Mouse (Mus musculus) forebrain, embryonic 10.5 days (tissue): ENCODE data around the gene Ppil2. TPM values are rescaled to one million over a fixed set of nuclear protein-coding genes. Genes with fewer than 3 reads are reported as not detected.

Source experiments
- DNase-seq: peaks from one replicate; pipeline ENCODE4 v3.0.0-alpha.2; 2017; ENCODE audit warnings: low spot score; ENCODE audit errors: extremely low spot score
- H3K27ac ChIP-seq: fragments of 300-500 bp; sonication (generic); 2 replicates; pipeline ENCODE4 v1.5.1; 2016; ENCODE audit warnings: mild to moderate bottlenecking
- H3K27me3 ChIP-seq: fragments of 300-500 bp; sonication (generic); 2 replicates; pipeline ENCODE4 v1.6.1; 2016; ENCODE audit warnings: mild to moderate bottlenecking; ENCODE audit not compliant: poor library complexity, severe bottlenecking
- H3K36me3 ChIP-seq: fragments of 300-500 bp; sonication (generic); replicated peaks from 2 replicates; pipeline ENCODE4 v1.6.1; 2016; ENCODE audit warnings: mild to moderate bottlenecking, moderate library complexity
- H3K4me1 ChIP-seq: fragments of 300-500 bp; sonication (generic); 2 replicates; pipeline ENCODE4 v1.6.1; 2016
- H3K4me3 ChIP-seq: fragments of 300-500 bp; sonication (generic); 2 replicates; pipeline ENCODE4 v1.5.1; 2016; ENCODE audit warnings: mild to moderate bottlenecking, moderate library complexity
- H3K9me3 ChIP-seq: fragments of 300-500 bp; sonication (generic); 2 replicates; pipeline ENCODE4 v1.6.1; 2016; ENCODE audit warnings: mild to moderate bottlenecking, moderate library complexity
- WGBS: fragments of 180-500 bp; shearing (Covaris S2); methylation state at CpG from one replicate; pipeline ENCODE4 v1.1.7; 2016; 5-methylcytosine and 5-hydroxymethylcytosine counted together
- polyA plus RNA-seq: library from polyadenylated mRNA; unstranded; fragments of >200 nt; fragmentation: Nextera tagmentation; extraction: Ambion mirVana; gene quantifications from 2 replicates; pipeline ENCODE4 v1.2.1, GENCODE M21; 2016

The Ppil2 gene
- 138 and 155 TPM in 2 replicates for polyA plus RNA-seq

DNA sequence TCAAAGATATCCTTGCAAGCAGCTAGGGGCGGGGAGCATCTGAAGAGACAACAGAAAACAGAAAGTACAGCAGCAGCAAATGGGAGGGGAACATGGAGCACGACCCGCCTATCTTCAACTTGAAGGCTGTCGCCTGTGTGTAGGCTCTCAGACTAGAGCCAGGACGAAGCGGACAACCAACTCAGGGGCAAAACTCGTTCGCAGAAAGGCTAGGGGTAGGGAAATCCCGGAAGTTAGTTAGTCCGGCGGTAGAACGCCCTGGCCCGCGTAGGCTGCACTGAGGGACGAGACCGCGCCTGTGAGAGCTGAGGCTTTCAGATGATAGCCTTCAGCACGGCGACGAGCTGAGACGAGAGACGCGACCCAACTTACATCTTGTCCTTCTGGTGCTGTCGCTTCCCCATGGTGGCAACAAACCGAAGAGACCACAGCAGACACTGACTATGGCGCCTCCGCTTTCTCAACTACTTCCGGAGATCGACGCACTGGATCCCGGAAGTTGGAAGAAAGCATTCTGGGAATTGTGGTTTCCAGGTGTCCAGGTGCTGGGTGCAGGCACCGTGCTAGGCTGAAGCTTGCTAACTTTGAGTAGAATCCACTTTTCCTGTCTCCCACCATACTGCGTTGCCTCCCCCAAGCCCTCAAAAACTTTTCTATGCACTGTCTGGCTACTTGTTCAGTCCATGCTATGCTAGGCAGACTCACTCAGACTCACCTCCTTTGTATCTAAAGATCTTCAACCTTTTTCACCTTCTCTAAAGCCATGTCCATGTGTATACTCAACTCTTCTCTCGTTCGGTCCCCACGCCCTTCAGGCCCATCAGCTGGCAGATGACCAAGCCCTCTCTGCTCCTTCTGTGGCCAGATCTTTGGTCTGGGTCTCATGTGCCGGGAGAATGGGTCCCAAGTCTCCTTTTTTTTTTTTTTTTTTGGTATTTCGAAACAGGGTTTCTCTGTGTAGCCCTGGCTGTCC, at the start of gene Ppil2:
Gene Ppil2 (minus strand): TSS at position 487 of the 973 bp plus-strand sequence.
- H3K4me1 ChIP-seq: peaks cover 13% of the 10 kb centered on the region
- no peaks in the 10 kb centered on the region for H3K9me3 ChIP-seq
- no peaks in the 10 kb centered on the region for H3K27me3 ChIP-seq
- peak within 1 kb of the TSS; percentile 84 for H3K27ac ChIP-seq
- WGBS: 10% methylated on average over 38 of the region's 38 CpGs
- H3K4me3 ChIP-seq: peak within 1 kb of the TSS; percentile 87
- peaks cover 72% of the 10 kb centered on the region for H3K36me3 ChIP-seq
- peak; percentile 77 for DNase-seq

DNA sequence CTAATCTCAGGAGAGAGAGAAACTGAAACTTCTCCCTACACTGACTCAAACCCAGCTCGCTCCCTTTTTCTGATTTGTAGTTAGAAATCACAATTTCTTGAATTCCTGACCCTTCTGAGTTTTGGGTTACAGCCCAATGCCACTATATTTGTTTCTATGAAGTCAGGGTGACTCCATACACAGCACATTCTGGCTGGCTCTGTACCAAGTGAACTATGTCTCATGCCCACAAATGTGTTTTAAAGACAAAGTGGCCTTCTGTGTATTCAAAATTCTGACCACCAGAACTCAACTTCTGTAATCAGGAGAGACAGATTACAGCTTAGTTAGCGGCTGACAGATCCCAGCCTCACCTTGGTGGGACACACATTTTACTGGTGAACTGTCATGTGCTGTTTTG, 43.3 kb upstream of the Ppil2 start:
- Histone ChIP-seq H3K27me3 (no peaks in the 10 kb centered on the region), H3K27ac (no peak overlapping the region), H3K9me3 (no peaks in the 10 kb centered on the region), H3K36me3 (peaks cover 84% of the 10 kb centered on the region), H3K4me1 (no peaks in the 10 kb centered on the region), H3K4me3 (no peak overlapping the region)
- 96% methylated on average over 2 of the region's 2 CpGs for WGBS
- no peak for DNase-seq

DNA sequence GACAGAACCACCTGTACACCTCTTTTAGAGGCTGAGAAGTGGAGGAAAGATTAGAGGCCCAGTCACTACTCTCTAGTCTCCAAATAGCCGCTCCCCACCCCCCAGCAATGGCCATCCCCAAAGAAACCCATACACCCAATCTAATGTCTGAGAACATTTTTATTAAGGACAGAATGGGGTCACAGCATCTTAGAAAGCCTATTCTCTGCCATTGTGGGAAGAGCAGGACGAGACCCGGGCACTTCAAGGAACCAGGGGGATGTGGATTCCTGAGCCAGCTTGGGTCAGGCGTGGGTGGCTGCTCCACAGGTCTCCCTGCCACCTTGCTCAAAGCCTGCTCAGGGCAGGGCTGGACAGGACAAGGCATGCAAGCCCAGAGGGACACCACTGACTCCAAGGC, 40.8 kb upstream of the Ppil2 start:
- Histone ChIP-seq H3K36me3 (peaks cover 60% of the 10 kb centered on the region), H3K9me3 (no peaks in the 10 kb centered on the region)
- 95% methylated on average over 4 of the region's 4 CpGs for WGBS

DNA sequence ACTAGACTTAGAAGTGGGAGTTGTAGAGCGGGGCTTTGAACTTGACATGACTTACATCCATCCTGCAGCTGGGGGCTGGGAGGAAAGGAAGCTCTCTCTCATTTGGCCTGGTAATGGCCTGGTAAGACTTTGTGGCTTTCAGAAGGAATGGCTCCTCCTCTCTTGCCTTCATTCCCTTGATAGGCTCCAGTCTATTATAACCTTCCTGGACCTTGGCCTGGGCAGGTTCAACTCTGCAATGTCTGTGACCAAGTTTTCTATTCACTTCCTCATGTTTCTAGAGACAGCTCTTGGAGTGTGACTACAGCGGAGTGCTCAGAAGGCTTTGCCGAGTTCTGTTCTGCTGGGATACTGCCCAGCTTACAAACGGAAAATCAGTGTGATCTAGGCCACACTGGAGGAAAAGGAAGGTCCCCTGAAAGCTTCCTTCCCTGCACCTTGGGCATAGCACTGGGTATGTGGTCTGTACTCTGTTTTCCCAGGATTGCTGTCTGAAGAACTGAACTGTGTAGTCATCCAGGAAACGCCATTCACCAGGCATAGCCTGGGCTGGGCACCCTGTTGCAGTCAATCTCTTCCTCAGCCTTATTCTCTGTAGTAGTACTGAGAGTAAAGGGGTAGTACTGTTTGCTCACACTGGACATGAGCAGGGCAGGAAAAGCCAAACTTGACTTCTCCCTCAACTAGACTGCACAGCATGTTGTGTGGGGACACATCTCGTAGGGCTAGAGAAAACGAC, 39.6 kb upstream of the Ppil2 start:
- 90% methylated on average over 7 of the region's 7 CpGs for WGBS
- no peak overlapping the region for H3K27ac ChIP-seq
- DNase-seq: no peak
- H3K27me3 ChIP-seq: peaks cover 22% of the 10 kb centered on the region
- H3K36me3 ChIP-seq: peaks cover 48% of the 10 kb centered on the region
- peaks cover 20% of the 10 kb centered on the region for H3K4me1 ChIP-seq
- H3K4me3 ChIP-seq: no peak overlapping the region
- H3K9me3 ChIP-seq: no peaks in the 10 kb centered on the region

More for the DNA sequence above, 40.8 kb upstream of the Ppil2 start:
- DNase-seq: no peak
- H3K27ac ChIP-seq: no peak overlapping the region
- peaks cover 17% of the 10 kb centered on the region for H3K4me1 ChIP-seq
- H3K27me3 ChIP-seq: peaks cover 20% of the 10 kb centered on the region
- H3K4me3 ChIP-seq: no peak overlapping the region

DNA sequence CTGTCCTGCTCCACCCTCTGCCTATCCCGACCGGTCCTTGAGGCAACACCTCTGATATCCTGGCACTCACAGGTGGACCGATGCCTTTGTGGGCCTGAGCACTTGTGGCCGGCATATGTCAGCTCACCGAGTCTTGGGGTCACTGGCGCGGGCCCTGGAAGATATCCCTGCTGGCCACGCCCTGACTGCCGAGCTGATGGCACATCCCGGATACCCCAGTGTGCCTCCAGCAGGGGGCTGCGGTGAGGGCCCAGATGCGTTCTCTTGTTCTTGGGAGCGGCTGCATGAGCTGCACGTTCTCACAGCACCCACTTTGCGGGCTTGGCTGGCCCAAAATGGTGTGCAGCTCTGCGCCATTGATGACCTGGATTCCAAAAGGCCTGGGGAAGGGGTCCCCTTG, 37.0 kb upstream of the Ppil2 start:
- Histone ChIP-seq H3K27me3 (peaks cover 22% of the 10 kb centered on the region), H3K4me3 (peak overlapping the region; percentile 66), H3K27ac (no peak overlapping the region), H3K4me1 (peaks cover 28% of the 10 kb centered on the region), H3K36me3 (peaks cover 24% of the 10 kb centered on the region), H3K9me3 (no peaks in the 10 kb centered on the region)
- peak; percentile 54 for DNase-seq
- 5% methylated on average over 16 of the region's 16 CpGs for WGBS

DNA sequence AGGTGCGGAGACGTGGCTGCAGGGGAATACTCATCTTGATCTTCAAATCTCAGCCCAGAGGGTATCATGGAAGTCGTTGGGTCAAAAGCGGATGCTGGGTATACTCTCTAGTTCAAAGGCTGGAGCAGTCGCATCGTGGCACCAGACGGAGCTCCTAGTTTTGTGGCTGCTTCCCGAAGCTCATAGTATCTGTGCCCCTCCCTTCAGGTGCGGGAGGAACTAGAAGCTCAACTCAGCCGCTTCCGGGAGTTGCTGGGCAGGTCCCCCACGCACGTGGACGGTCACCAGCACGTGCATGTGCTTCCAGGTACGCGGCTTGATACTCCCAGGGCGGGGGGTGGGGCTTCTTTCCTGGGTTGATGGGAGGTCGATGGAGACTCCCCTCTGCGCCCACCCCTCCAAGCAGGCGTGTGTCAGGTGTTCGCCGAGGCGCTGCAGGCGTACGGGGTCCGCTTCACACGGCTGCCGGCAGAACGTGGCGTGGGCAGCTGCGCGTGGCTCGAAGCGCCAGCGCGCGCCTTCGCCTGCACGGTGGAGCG, 36.4 kb upstream of the Ppil2 start:
- H3K4me1 ChIP-seq: peaks cover 28% of the 10 kb centered on the region
- peak overlapping the region; percentile 53 for H3K27ac ChIP-seq
- peaks cover 22% of the 10 kb centered on the region for H3K27me3 ChIP-seq
- no peaks in the 10 kb centered on the region for H3K9me3 ChIP-seq
- WGBS: under 1% methylated on average over 41 of the region's 41 CpGs
- H3K36me3 ChIP-seq: peaks cover 18% of the 10 kb centered on the region
- peak overlapping the region; percentile 66 for H3K4me3 ChIP-seq
- no peak for DNase-seq

DNA sequence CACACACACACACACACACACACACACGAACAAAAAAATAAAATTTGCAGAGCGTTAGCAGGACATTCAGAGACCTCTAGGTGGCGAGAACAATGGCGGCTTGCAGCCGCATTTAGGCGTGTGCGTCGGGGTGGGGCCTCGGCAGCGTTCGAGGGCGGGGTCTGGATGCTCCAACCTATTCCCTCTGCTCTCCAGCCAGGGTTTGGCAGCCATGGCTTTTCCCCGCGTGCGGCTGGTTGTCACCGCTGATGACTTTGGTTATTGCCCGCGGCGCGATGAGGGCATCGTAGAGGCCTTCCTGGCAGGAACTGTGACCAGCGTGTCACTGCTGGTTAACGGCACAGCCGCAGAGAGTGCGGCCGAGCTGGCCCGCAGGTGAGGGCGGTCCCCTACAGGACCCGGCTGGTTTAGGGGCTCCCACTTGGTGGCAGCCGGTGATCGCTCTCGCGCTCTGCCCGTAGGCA, 35.7 kb upstream of the Ppil2 start, which contains the start of gene Ccdc116:
Gene Ccdc116 (minus strand): TSS at position 458 of the 464 bp plus-strand sequence.
- peak within 1 kb of the TSS; percentile 53 for H3K27ac ChIP-seq
- under 1% methylated on average over 34 of the region's 34 CpGs for WGBS

DNA sequence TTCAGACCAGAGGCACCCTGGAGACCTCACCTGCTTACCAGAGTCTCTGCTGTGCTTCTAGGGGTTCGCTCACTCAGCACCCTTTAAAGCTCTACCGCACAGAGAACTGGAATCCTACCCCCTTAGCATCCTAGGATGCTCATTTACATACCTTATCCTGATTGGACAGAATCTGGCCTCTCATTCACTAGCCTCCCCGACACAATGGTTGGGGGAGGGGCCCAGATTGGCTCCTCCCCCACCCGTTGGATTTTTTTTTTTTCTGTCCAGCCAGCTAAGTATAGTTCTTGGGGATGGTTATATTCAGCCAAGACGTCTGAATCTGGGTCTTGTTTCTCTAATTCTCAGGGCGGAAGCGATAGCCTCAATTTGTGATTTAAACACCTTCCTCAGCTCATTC, 33.3 kb upstream of the Ppil2 start, which contains the start of gene Ydjc:
Gene Ydjc (plus strand): TSS at position 283 of the 400 bp plus-strand sequence.
- WGBS: 16% methylated on average over 7 of the region's 7 CpGs
- H3K27me3 ChIP-seq: peaks cover 22% of the 10 kb centered on the region
- DNase-seq: no peak
- 0 out of 2 replicates have a peak within 1 kb of the TSS, but pooled peaks have one; percentile 4 for H3K4me3 ChIP-seq
- H3K9me3 ChIP-seq: no peaks in the 10 kb centered on the region
- peaks cover 28% of the 10 kb centered on the region for H3K4me1 ChIP-seq
- H3K36me3 ChIP-seq: no peaks in the 10 kb centered on the region
- H3K27ac ChIP-seq: no peak within 1 kb of the TSS

More for the DNA sequence above, 35.7 kb upstream of the Ppil2 start, which contains the start of gene Ccdc116:
- Histone ChIP-seq H3K4me1 (peaks cover 28% of the 10 kb centered on the region), H3K4me3 (peak within 1 kb of the TSS; percentile 66), H3K9me3 (no peaks in the 10 kb centered on the region), H3K27me3 (peaks cover 22% of the 10 kb centered on the region), H3K36me3 (peaks cover 11% of the 10 kb centered on the region)
- peak; percentile 86 for DNase-seq

DNA sequence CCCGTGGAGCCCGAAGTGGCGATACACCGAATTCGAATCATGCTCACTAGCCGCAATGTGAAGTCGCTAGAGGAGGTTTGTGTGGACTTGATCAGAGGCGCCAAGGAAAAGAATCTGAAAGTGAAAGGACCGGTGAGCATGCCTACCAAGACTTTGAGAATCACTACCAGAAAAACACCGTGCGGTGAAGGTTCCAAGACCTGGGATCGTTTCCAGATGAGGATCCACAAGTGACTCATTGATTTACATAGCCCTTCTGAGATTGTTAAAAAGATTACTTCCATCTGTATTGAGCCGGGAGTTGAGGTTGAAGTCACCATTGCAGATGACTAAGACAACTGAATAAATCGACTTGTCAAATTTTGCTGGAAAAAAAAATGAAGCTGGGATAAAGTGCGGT, 26.3 kb upstream of the Ppil2 start:
- no peak overlapping the region for H3K4me3 ChIP-seq
- 0 out of 2 replicates have a peak, but pooled peaks cover 3% of the 10 kb centered on the region for H3K27me3 ChIP-seq
- no peak for DNase-seq
- no peaks in the 10 kb centered on the region for H3K36me3 ChIP-seq
- 85% methylated on average over 15 of the region's 15 CpGs for WGBS
- peaks cover 9% of the 10 kb centered on the region for H3K4me1 ChIP-seq
- H3K9me3 ChIP-seq: no peaks in the 10 kb centered on the region
- no peak overlapping the region for H3K27ac ChIP-seq

DNA sequence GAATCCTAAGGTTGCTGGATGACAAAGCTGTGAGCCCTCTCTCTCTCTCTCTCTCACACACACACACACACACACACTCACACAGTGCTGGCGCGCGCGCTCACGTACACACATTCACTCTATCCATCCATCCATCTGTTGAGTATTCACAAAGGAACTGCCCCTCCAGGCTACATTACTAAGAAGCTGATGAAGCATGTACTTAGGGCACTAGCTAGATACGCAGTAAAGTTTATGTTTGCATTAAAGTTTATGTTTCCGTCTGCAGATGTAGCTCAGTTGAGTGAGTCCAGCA, 21.8 kb upstream of the Ppil2 start:
- no peak for DNase-seq
- Histone ChIP-seq H3K9me3 (no peaks in the 10 kb centered on the region), H3K4me1 (peaks cover 25% of the 10 kb centered on the region), H3K36me3 (peaks cover 14% of the 10 kb centered on the region), H3K27ac (peak overlapping the region; percentile 93), H3K4me3 (peak overlapping the region; percentile 82), H3K27me3 (0 out of 2 replicates have a peak, but pooled peaks cover 3% of the 10 kb centered on the region)
- 41% methylated on average over 7 of the region's 7 CpGs for WGBS

DNA sequence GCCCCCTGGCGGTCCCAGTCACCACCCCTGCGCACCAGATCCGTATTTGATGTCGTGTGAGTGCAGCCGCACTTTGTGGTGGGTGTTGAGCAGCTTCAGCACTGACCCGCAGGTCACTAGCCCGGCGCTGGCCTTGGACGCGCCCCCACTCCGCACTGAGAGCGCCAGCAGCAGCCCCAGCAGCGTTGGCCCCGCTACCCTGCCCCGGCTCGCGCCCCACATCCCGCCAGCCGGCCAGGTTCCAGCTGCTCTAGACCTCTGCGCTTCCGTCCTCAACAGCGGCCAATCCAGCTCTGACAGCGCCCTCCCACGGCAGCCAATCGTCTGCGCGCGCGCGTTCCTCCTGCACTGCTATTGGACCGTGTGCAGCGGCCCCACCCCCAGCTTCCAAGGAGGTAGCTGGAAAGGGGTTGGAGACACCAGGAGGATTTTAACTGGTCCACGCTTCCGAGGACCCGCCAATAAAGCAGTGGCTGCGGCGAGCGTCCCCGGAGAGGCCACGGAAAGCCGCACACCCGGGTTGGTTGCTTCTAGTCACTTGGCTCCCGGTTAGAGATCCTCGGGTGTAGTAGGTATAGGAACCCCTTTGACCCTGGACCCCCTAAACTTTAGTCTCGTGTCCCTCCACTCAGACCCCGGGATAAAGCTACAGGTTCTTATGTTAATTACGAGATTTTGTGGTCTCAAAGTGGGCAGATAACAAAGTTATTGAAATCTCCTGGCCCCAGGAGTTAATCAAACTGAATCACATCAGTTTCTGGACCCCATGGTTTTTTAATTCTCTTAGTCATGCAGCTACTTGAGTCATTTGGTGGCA, 21.2 kb upstream of the Ppil2 start, which contains the start of gene Sdf2l1:
Gene Sdf2l1 (minus strand): TSS at position 295 of the 817 bp plus-strand sequence.
- Histone ChIP-seq H3K4me3 (peak within 1 kb of the TSS; percentile 82), H3K9me3 (no peaks in the 10 kb centered on the region), H3K36me3 (peaks cover 14% of the 10 kb centered on the region), H3K27ac (peak within 1 kb of the TSS; percentile 93), H3K27me3 (0 out of 2 replicates have a peak, but pooled peaks cover 3% of the 10 kb centered on the region), H3K4me1 (peaks cover 25% of the 10 kb centered on the region)
- DNase-seq: peak; percentile 99
- WGBS: under 1% methylated on average over 47 of the region's 47 CpGs
